Mouse (Mus musculus): ENCODE data around the gene Tspan33. TPM values are rescaled to one million over a fixed set of nuclear protein-coding genes. Genes with fewer than 3 reads are reported as not detected.

The Tspan33 gene
- polyA plus RNA-seq (2015; fragmentation: Nextera tagmentation; extraction: Ambion mirVana): 3.8 and 5.9 TPM in 2 replicates

- peaks cover 13% of the 10 kb centered on the region for H3K4me1 ChIP-seq (replicated peaks)
- no peaks in the 10 kb centered on the region for H3K36me3 ChIP-seq
- peak; percentile 97 for ATAC-seq (replicated peaks; ENCODE audit: insufficient number of reproducible peaks, insufficient read depth, low FRiP score, low read depth)
- H3K9ac ChIP-seq: peak within 1 kb of the TSS; percentile 76
- H3K4me2 ChIP-seq: peak within 1 kb of the TSS; percentile 98
- no peaks in the 10 kb centered on the region for H3K9me3 ChIP-seq (replicated peaks)
- H3K27ac ChIP-seq: no peak within 1 kb of the TSS
- WGBS: under 1% methylated on average over 41 of the region's 41 CpGs
- peak within 1 kb of the TSS; percentile 76 for H3K4me3 ChIP-seq
- H3K27me3 ChIP-seq: peaks cover 34% of the 10 kb centered on the region
Observed at GRCm38 (mm10) chr6:29693953-29694352, at the start of gene Tspan33. Tspan33 (plus strand) TSS chr6:29694222.

GRCm38 (mm10) chr6:29649494-29650169, 44.4 kb upstream of the Tspan33 start:
- Histone ChIP-seq H3K4me1 (replicated peaks) (peaks cover 2% of the 10 kb centered on the region; the same call in 1 of the 2 replicates), H3K9ac (no peak overlapping the region), H3K27me3 (0 out of 2 replicates have a peak, but pooled peaks cover 5% of the 10 kb centered on the region), H3K9me3 (replicated peaks) (no peaks in the 10 kb centered on the region), H3K4me2 (no peak overlapping the region), H3K27ac (no peak overlapping the region), H3K36me3 (no peaks in the 10 kb centered on the region), H3K4me3 (no peak overlapping the region)
- no peak for ATAC-seq (replicated peaks; ENCODE audit: insufficient number of reproducible peaks, insufficient read depth, low FRiP score, low read depth)
- WGBS: 32% methylated on average over 14 of the region's 14 CpGs

GRCm38 (mm10) chr6:29650170-29650549, 43.9 kb upstream of the Tspan33 start:
- ATAC-seq (replicated peaks; ENCODE audit: insufficient number of reproducible peaks, insufficient read depth, low FRiP score, low read depth): no peak
- H3K4me2 ChIP-seq: no peak overlapping the region
- no peak overlapping the region for H3K9ac ChIP-seq
- 64% methylated on average over 10 of the region's 10 CpGs for WGBS
- no peaks in the 10 kb centered on the region for H3K36me3 ChIP-seq
- H3K9me3 ChIP-seq (replicated peaks): no peaks in the 10 kb centered on the region
- H3K27ac ChIP-seq: no peak overlapping the region
- peaks cover 2% of the 10 kb centered on the region; the same call in 1 of the 2 replicates for H3K4me1 ChIP-seq (replicated peaks)
- H3K27me3 ChIP-seq: 0 out of 2 replicates have a peak, but pooled peaks cover 5% of the 10 kb centered on the region
- no peak overlapping the region for H3K4me3 ChIP-seq

GRCm38 (mm10) chr6:29653271-29653670, 40.8 kb upstream of the Tspan33 start:
- ATAC-seq (replicated peaks; ENCODE audit: insufficient number of reproducible peaks, insufficient read depth, low FRiP score, low read depth): no peak
- H3K36me3 ChIP-seq: no peaks in the 10 kb centered on the region
- peaks cover 2% of the 10 kb centered on the region; the same call in 1 of the 2 replicates for H3K4me1 ChIP-seq (replicated peaks)
- H3K27me3 ChIP-seq: 0 out of 2 replicates have a peak, but pooled peaks cover 5% of the 10 kb centered on the region
- no peaks in the 10 kb centered on the region for H3K9me3 ChIP-seq (replicated peaks)
- H3K4me2 ChIP-seq: no peak overlapping the region
- no peak overlapping the region for H3K27ac ChIP-seq
- no peak overlapping the region for H3K9ac ChIP-seq
- H3K4me3 ChIP-seq: no peak overlapping the region

GRCm38 (mm10) chr6:29658626-29659475, 35.2 kb upstream of the Tspan33 start:
- Histone ChIP-seq H3K9ac (no peak overlapping the region), H3K4me1 (replicated peaks) (no peaks in the 10 kb centered on the region), H3K4me2 (no peak overlapping the region), H3K36me3 (no peaks in the 10 kb centered on the region), H3K27ac (no peak overlapping the region), H3K4me3 (no peak overlapping the region), H3K27me3 (no peaks in the 10 kb centered on the region), H3K9me3 (replicated peaks) (no peaks in the 10 kb centered on the region)
- 86% methylated on average over 3 of the region's 3 CpGs for WGBS
- no peak for ATAC-seq (replicated peaks; ENCODE audit: insufficient number of reproducible peaks, insufficient read depth, low FRiP score, low read depth)

- Histone ChIP-seq H3K27ac (no peak overlapping the region), H3K4me1 (replicated peaks) (no peaks in the 10 kb centered on the region), H3K36me3 (no peaks in the 10 kb centered on the region), H3K4me3 (no peak overlapping the region), H3K9me3 (replicated peaks) (no peaks in the 10 kb centered on the region), H3K4me2 (no peak overlapping the region), H3K9ac (no peak overlapping the region), H3K27me3 (no peaks in the 10 kb centered on the region)
- 69% methylated on average over 2 of the region's 2 CpGs for WGBS
- ATAC-seq (replicated peaks; ENCODE audit: insufficient number of reproducible peaks, insufficient read depth, low FRiP score, low read depth): no peak
Observed at GRCm38 (mm10) chr6:29659964-29660363, 34.1 kb upstream of the Tspan33 start.

GRCm38 (mm10) chr6:29660662-29661307, 33.2 kb upstream of the Tspan33 start:
- H3K9ac ChIP-seq: no peak overlapping the region
- H3K27ac ChIP-seq: no peak overlapping the region
- no peaks in the 10 kb centered on the region for H3K9me3 ChIP-seq (replicated peaks)
- no peak for ATAC-seq (replicated peaks; ENCODE audit: insufficient number of reproducible peaks, insufficient read depth, low FRiP score, low read depth)
- H3K4me1 ChIP-seq (replicated peaks): no peaks in the 10 kb centered on the region
- H3K4me2 ChIP-seq: no peak overlapping the region
- H3K27me3 ChIP-seq: no peaks in the 10 kb centered on the region
- no peaks in the 10 kb centered on the region for H3K36me3 ChIP-seq
- WGBS: 66% methylated on average over 11 of the region's 11 CpGs
- no peak overlapping the region for H3K4me3 ChIP-seq

GRCm38 (mm10) chr6:29667266-29667665, 26.8 kb upstream of the Tspan33 start:
- no peak for ATAC-seq (replicated peaks; ENCODE audit: insufficient number of reproducible peaks, insufficient read depth, low FRiP score, low read depth)
- H3K4me1 ChIP-seq (replicated peaks): no peaks in the 10 kb centered on the region
- 73% methylated on average over 6 of the region's 6 CpGs for WGBS

GRCm38 (mm10) chr6:29671741-29672140, 22.3 kb upstream of the Tspan33 start:
- WGBS: 13% methylated on average over 3 of the region's 3 CpGs
- Histone ChIP-seq H3K4me3 (no peak overlapping the region), H3K9ac (no peak overlapping the region), H3K27ac (no peak overlapping the region), H3K4me1 (replicated peaks) (no peaks in the 10 kb centered on the region), H3K4me2 (no peak overlapping the region), H3K27me3 (no peaks in the 10 kb centered on the region), H3K9me3 (replicated peaks) (no peaks in the 10 kb centered on the region), H3K36me3 (no peaks in the 10 kb centered on the region)
- ATAC-seq (replicated peaks; ENCODE audit: insufficient number of reproducible peaks, insufficient read depth, low FRiP score, low read depth): no peak

More at GRCm38 (mm10) chr6:29667266-29667665, 26.8 kb upstream of the Tspan33 start:
- Histone ChIP-seq H3K9me3 (replicated peaks) (no peaks in the 10 kb centered on the region), H3K27me3 (no peaks in the 10 kb centered on the region), H3K9ac (no peak overlapping the region), H3K4me2 (no peak overlapping the region), H3K36me3 (no peaks in the 10 kb centered on the region), H3K4me3 (no peak overlapping the region), H3K27ac (no peak overlapping the region)

- WGBS: 23% methylated on average over 12 of the region's 12 CpGs
- Histone ChIP-seq H3K27me3 (no peaks in the 10 kb centered on the region), H3K9me3 (replicated peaks) (no peaks in the 10 kb centered on the region), H3K4me2 (no peak overlapping the region), H3K36me3 (no peaks in the 10 kb centered on the region), H3K27ac (no peak overlapping the region), H3K4me3 (no peak overlapping the region), H3K9ac (no peak overlapping the region), H3K4me1 (replicated peaks) (no peaks in the 10 kb centered on the region)
- ATAC-seq (replicated peaks; ENCODE audit: insufficient number of reproducible peaks, insufficient read depth, low FRiP score, low read depth): no peak
Observed at GRCm38 (mm10) chr6:29672563-29673411, 21.2 kb upstream of the Tspan33 start.

All from heart, embryonic 15.5 days (tissue).